Mouse (Mus musculus) frontal cortex, adult (tissue): ENCODE data around the gene Wdr18.

Experiments
- ATAC-seq: cut with Nextera tagmentation; 2 replicates; pipeline ENCODE4 v1.9.2; 2017; ENCODE audit warnings: mild to moderate bottlenecking, moderate library complexity, mixed read lengths; ENCODE audit not compliant: low TSS enrichment

Gene Wdr18

GRCm38 (mm10) chr10:79997034-79997760 lies 37.2 kb downstream of the Wdr18 start:
- peak; percentile 74 for ATAC-seq

- ATAC-seq = no peak
These were observed 37.9 kb downstream of the Wdr18 start for GRCm38 (mm10) chr10:79997819-79998218.

- no peak for ATAC-seq
These were observed 42.0 kb downstream of the Wdr18 start for GRCm38 (mm10) chr10:80001945-80002344.

GRCm38 (mm10) chr10:80002829-80003228 lies 42.9 kb downstream of the Wdr18 start:
- ATAC-seq = no peak

GRCm38 (mm10) chr10:80003374-80004232 lies 43.7 kb downstream of the Wdr18 start:
- no peak for ATAC-seq

GRCm38 (mm10) chr10:80004233-80004705 lies 44.3 kb downstream of the Wdr18 start:
- no peak for ATAC-seq

GRCm38 (mm10) chr10:80011740-80012139 lies 51.8 kb downstream of the Wdr18 start:
- no peak for ATAC-seq

- no peak for ATAC-seq
These were observed 53.7 kb downstream of the Wdr18 start for GRCm38 (mm10) chr10:80013609-80014008.

- ATAC-seq = no peak
These were observed 54.7 kb downstream of the Wdr18 start for GRCm38 (mm10) chr10:80014484-80015290.

GRCm38 (mm10) chr10:80015583-80015982 lies 55.6 kb downstream of the Wdr18 start:
- no peak for ATAC-seq

- no peak for ATAC-seq
These were observed 56.6 kb downstream of the Wdr18 start, which contains the start of gene Arhgap45 for GRCm38 (mm10) chr10:80016511-80016910. Arhgap45 (plus strand) TSS chr10:80016653.

GRCm38 (mm10) chr10:80016931-80017330 lies 57.0 kb downstream of the Wdr18 start:
- ATAC-seq = no peak

- ATAC-seq = no peak
These were observed 57.4 kb downstream of the Wdr18 start for GRCm38 (mm10) chr10:80017361-80017760.

GRCm38 (mm10) chr10:80017771-80018170 lies 57.8 kb downstream of the Wdr18 start:
- ATAC-seq = no peak

GRCm38 (mm10) chr10:80018739-80019297 lies 58.9 kb downstream of the Wdr18 start:
- ATAC-seq = no peak

- ATAC-seq = no peak
These were observed 59.6 kb downstream of the Wdr18 start for GRCm38 (mm10) chr10:80019471-80020131.
